Mouse (Mus musculus) MEL (cell line): ENCODE measurements around the gene Fam185a.

Experiments
- CTCF ChIP-seq, 3 experiments: IDR thresholded peaks in 2 of 3; conservative IDR thresholded peaks in 1 of 3; 2 replicates each; pipeline ENCODE4 v1.5.1; 2011 to 2012; ENCODE audit warnings: low read length in 3 of 3, low read depth in 2 of 3, mild to moderate bottlenecking in 2 of 3, improper control_type of control experiment in 1 of 3, inconsistent platforms in 1 of 3, mixed read lengths in 1 of 3, moderate library complexity in 1 of 3; ENCODE audit not compliant: control insufficient read depth in 1 of 3, insufficient read depth in 1 of 3, poor library complexity in 1 of 3, severe bottlenecking in 1 of 3
- GATA1 ChIP-seq: IDR thresholded peaks from 2 replicates; pipeline ENCODE4 v1.6.1; 2011; ENCODE audit warnings: low read depth, low read length, improper control_type of control experiment
- MAFK ChIP-seq: IDR thresholded peaks from 2 replicates; pipeline ENCODE4 v1.6.1; 2011; ENCODE audit warnings: low read depth, mild to moderate bottlenecking, low read length, improper control_type of control experiment, borderline replicate concordance
- MAZ ChIP-seq: IDR thresholded peaks from 2 replicates; pipeline ENCODE4 v1.6.1; 2012; ENCODE audit warnings: low read depth, mild to moderate bottlenecking, inconsistent platforms, low read length, improper control_type of control experiment
- NELFE ChIP-seq: IDR thresholded peaks from 2 replicates; pipeline ENCODE4 v1.6.1; 2011; ENCODE audit warnings: low read depth, low read length, improper control_type of control experiment
- POLR2A ChIP-seq, 2 experiments: IDR thresholded peaks; 2 replicates each; pipeline ENCODE4 v1.6.1; 2011 to 2012; ENCODE audit warnings: low read length in 2 of 2, mild to moderate bottlenecking in 2 of 2, control low read depth in 1 of 2, improper control_type of control experiment in 1 of 2, low read depth in 1 of 2, moderate library complexity in 1 of 2; ENCODE audit not compliant: control insufficient read depth in 1 of 2, insufficient read depth in 1 of 2, poor library complexity in 1 of 2
- POLR2AphosphoS2 ChIP-seq: IDR thresholded peaks from 2 replicates; pipeline ENCODE4 v1.6.1; 2011; ENCODE audit warnings: low read length, improper control_type of control experiment
- TAL1 ChIP-seq: IDR thresholded peaks from 2 replicates; pipeline ENCODE4 v1.6.1; 2012; ENCODE audit warnings: mild to moderate bottlenecking, inconsistent platforms, low read length, moderate library complexity, mixed read lengths

GRCm38 (mm10) chr5:21414116-21414820 lies 10.5 kb upstream of the Fam185a start:
- TF ChIP-seq CTCF (IDR thresholded peaks at IDR 0.05 in 2 of 3, conservative IDR thresholded peaks at IDR 0.05 in 1 of 3; ENCODE audit: control insufficient read depth in 1 of 3, insufficient read depth in 1 of 3, low read depth in 2 of 3, low read length in 3 of 3, poor library complexity in 1 of 3, severe bottlenecking in 1 of 3) = no peak
- TF ChIP-seq POLR2AphosphoS2 = no peak
- no peak for TF ChIP-seq TAL1
- no peak for TF ChIP-seq POLR2A (IDR thresholded peaks at IDR 0.05; ENCODE audit: control insufficient read depth in 1 of 2, insufficient read depth in 1 of 2, low read depth in 1 of 2, low read length in 2 of 2, poor library complexity in 1 of 2)
- no peak for TF ChIP-seq MAFK
- no peak for TF ChIP-seq NELFE
- no peak for TF ChIP-seq GATA1
- TF ChIP-seq MAZ = no peak
